Mouse (Mus musculus) forelimb bud, embryonic 11.5 days (tissue): Measurements from ENCODE around the gene Cfap54.

Experiments
- DNase-seq: peaks from one replicate; pipeline ENCODE4 v3.0.0-alpha.2; 2012; ENCODE audit warnings: low read depth, low spot score

Cfap54 gene

DNA sequence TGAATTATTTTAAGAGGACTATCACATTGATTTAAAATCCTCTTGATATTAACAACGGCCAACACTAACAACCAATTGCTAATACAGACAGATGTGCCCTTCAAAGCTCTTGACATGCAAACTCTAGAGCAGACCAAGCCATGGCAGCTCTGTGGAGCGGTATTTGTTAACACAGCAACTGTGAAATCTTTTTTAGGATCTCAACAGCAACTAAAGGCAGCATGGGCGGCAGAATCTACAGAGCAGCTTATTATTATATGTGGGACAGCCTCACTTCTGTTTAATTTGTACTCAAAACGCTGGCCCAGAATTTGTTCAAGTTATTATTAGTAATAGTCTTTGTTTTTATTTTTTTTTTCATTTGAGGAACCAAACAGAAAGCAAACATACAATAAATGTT, 28.1 kb downstream of the Cfap54 start:
- no peak for DNase-seq

DNA sequence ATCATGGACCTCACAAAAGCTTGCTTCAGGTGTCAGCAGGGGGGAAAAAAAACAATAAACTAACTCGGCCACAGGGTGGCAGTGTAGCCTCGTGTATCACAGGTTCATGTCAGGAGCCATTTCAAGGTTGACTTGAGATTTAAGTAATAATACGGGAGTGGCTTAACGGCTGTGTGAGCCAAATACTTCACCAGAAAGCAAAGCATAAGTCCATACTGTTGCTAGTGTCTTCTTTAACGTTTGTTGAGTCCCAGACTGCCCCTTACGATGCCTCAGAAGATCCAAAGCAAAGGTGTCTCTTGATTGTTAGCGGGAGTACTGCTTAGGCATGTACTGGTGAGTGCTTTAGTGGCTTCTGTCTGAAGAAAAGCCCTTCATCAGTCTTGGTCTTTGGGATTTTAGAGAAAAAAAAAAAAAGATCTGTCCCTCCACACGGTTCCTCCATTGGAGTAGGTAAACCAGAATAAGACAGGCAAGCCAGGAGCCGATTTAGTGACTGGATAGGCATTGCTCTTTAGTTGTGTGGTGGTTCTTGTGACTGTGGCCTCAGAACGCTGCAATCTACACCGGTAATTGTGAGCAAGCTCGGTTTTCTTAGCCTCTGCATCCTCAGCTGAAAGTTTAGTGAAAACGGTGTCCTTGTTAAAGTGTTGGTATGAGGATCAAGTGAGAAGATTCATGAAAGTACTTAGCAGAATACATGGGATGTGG, 30.2 kb downstream of the Cfap54 start:
- DNase-seq, result peak; percentile 84

DNA sequence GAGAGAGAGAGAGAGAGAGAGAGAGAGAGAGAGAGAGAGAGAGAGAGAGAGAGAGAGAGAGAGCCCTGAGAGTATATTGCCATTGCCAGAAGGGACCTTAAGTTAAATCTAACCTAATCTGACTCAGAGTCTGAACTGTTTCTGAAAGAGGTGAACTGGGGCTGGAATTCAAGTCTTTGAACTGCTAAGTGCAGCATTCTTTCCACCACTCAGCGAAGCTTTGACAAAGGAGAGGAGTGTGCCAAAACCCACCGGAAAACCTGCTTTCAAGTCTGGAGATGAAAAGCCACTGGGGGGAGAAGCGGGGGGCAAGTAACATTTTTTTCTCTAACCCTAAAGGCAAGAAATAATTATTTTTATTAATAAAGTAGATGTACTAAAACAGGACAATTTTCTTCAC, 30.8 kb downstream of the Cfap54 start:
- DNase-seq, result no peak

DNA sequence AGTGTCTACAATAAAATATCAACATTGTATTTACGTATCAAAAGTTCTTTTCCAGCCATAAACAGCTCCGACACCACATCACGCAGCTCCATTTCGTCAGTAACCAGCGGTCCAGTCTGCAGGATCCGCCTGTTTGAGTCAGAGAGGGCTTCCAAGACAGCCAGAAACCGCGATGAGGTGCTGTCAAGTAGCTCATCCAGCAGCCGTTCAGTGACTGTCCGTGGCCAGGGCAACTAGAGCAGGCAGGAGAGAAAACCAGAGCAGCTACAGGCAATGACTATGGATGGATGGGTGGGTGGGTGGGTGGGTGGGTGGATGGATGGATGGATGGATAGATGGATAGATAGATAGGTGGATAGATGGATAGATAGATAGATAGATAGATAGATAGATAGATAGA, 38.2 kb downstream of the Cfap54 start:
- DNase-seq, result no peak

DNA sequence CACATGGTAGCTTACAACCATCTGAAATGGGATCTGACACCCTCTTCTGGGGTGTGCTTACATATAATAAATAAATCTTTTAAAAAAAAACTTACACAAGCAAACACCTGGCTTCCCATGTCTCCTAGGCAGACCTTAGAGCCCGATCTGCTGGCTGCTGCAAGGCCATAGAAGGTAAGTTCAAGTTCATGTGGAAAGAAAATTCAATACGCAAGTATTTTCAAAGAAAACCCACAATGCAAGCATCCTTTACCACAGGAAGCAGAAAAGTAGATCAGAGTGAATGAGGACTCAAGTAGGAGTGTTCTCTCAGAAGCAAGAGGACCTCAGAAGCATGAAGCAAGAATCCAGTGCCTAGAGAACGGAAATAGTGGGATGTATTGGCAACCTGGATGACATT, 39.6 kb downstream of the Cfap54 start:
- DNase-seq, result no peak

DNA sequence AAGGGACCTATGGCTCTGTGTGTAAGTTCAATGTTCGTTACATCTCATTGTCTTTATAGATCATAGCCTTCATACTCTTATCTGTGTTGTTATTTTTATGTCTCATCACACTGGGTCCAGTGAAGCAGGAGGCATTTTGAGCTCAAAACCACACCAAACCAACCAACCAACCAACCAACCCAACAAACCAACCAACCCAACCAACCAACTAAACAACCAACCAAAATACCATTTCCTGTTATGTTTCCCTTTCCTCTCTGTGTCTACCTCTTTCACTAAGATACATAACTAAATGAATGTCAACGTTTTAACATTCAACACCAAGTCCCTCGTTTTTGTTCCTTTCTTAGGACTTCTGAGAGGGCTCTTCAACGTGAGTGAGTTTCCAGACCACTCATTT, 40.0 kb downstream of the Cfap54 start:
- no peak for DNase-seq

DNA sequence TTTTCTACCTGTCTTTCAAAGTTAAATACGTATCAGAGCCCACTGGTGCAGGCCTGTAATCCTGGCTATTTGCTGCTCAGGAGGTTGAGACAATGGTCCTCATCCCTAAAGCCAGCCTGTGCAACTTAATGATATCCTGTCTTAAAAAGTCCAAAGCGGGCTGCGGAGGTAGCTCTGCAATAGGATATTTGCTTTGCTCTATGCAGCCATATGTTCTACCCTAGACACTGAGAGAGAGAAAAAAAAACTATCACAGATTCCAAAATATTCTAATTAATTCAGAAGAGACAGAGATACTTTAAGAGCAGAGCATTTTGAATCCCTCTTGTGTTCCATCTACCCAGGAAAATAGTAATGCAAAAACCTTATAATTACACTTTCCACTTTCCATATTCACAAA, 44.9 kb downstream of the Cfap54 start:
- no peak for DNase-seq

DNA sequence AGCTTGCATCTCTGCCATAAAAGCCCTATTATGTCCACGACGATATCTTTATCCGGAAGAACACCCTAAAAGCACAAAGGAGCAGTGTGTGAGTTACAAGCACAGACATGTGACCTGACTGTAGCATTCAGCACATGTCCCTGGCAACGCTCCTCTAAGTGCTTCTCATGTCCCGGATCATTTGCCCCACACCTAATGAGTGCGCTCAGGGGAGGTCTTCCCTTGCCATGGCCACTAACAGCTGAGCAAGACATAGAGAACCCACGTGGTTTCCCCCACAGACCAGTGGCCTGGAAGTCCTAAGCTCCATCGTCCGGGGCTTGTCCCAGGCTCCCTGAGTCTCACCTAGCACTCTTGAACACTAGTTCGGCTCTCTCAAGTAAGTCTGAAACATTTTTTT, 45.9 kb downstream of the Cfap54 start:
- DNase-seq, result no peak

DNA sequence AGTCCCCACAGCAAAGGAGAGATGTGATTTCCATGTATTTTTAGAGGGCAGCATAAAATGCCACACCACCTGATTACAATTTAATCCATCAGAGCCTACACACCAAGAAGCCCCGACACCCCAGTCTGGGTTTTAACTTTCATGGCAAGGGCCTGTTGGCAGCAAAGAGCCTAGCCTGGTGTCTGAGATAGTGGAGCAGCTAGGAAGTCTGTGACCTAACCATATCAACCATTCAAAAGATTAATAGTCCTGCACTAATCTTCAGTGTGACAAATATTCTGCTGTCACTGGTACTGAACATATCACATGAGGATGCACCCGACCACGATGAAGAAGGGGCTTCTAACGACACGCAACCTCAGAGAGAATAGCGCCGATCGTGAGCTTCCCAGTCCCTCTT, 58.1 kb downstream of the Cfap54 start:
- no peak for DNase-seq

DNA sequence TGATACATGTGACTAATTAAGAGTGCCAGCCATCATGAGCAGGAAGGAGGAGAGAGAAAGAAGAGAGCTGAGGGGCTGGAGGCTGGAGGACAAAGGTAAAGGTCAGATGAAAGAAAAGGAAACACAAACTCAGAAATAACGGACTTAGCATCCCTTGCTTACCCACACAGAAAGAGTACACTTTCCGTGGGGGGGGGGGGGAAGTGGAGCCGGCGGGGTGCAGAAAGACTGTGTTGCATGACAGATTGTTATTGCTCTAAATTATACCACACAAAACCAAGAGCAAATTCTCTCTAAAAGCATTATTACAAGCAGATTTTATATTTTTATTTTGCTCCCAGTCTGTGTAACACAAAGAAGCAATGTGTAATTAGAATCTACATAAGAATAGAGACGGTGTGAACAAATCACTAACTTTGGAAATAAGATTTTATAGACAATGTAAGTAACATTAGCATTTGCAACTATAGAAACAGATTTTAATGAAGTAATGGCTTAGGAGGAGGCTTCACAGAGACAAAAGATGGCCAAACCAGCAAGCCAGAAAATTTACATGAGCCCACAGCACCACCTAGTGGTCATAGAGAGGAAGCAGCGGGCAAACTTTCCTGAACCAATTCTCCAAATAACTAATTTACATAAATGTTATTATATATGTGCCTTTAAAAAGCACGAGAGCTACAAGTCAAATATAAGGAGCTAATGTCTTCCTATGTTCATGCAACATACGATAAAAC, 67.2 kb downstream of the Cfap54 start:
- DNase-seq, result peak; percentile 69

DNA sequence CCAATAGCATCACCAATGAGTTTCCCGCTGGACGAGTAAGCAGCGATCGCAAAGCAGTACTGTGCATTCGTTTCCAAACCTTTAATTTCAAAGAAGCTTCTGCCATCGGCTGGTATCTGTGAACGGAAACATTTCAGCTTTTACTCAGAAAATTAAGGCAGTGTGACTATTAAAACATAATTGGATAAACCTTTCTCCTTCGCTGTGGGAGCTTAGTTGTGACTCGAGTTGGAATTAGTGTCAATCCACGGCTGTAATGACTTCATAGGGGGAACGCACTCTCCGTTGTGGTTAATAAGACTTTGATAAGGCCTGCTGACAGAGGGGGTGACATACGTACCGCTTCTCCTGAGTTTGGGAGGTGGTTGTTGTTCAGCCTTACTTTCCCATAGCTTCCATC, 70.3 kb downstream of the Cfap54 start:
- no peak for DNase-seq

DNA sequence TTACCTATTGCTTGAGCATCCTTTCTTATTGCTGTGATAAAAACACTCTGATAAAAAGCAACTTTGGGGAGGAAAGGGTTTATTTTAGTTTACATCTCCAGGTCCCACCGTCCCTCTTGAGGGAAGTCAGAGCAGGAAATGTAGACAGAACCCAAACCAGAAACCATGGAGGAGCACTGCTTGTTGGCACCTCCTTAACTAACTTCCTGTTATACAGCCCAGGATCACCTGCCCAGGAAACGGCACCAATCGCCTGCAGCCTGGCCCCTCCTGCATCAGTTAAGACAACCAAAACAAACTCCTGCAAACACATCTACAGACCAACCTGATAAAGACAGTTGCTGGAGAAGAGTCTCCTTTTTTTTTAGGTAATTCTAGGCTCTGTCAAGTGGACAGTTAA, 74.4 kb downstream of the Cfap54 start:
- DNase-seq, result no peak

DNA sequence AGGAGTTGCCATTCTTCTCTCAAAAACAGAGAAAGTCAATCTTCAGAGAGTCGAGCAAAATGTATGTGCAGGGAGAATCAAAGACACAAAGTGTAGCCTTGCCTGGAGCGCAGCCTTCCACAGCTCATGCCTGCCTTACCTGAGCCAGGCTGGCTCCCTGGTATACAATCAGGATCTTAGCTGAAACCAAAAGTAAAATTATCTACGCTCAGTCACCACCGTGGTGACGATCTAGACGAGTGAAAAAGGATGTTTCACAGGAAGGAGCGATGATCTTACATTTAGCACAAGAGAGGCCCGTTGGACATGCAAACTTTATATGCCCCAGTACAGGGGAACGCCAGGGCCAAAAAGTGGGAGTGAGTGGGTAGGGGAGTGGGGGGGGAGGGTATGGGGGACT, 75.0 kb downstream of the Cfap54 start:
- DNase-seq, result no peak

DNA sequence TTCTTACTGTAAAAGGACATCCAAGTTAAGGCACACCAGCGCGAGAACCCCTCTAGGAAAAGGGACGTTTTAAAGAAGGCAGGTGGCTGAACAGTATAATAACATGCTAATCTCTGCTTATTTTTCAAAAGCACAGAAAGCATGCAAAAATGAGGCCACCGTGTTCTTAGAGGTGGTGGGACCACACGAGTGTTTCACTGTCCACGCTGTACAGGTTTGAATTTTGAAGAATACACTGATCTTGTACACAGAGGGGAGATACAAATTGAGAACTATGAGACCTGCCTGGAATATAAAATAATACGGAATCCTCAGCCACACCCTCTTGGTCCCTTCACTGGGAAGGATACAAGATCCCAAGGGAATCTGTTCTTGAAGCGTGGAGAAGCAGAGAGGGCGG, 82.9 kb downstream of the Cfap54 start:
- no peak for DNase-seq

DNA sequence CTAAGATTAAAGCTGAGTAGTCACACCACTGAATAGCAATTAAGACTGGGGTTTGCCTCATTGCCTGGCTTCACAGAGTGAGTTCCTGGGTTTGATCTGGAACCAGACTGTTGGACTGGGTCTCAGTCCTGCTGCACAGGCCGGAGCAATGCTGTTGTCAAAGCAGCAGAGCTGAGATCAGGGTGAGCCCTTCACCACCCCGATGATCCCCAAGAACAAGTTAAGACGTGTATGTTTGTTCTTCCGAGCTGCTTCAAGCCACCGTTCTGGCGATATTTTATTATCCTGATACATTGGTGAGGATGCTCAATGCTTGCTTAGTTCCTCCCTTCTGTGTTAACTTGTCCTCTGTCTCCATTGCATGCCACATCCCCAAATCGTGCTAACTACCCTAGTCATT, 86.2 kb downstream of the Cfap54 start:
- no peak for DNase-seq

DNA sequence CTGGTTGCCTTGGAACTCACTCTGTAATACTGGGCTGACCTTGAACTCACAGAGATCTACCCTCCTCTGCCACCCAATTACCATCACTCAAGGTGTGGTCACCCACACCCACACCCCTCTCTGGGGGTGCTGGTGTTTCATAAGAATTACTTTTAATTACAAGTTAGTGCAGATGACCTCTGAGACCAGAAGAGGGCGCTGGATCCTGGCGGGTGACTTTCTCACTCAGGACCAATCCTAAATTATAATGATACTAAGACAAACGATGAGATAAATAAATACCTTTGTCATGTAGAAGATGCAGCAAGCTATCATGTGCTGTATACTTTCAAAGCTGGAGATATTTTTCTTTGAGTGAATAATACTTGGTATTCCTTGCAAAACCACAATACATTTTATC, 87.1 kb downstream of the Cfap54 start:
- no peak for DNase-seq

DNA sequence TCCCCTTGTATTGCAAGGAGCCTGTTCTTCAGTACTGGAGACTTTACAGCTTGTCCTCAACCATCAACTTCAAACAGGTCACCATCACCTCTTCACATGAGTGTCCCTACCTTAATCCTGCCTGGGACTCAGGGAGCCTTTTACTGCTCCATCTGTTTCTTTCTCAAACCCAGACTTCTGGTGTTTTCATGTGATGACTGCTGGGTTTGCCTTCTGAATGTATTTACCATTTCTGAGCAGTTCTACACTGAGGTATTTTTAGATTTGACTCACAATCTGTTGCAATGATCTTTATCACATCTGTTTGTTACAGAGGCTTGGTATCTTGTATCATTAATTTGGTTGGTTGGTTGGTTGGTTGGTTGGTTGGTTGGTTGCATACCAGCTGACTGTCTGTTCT, 88.9 kb downstream of the Cfap54 start:
- DNase-seq, result no peak

DNA sequence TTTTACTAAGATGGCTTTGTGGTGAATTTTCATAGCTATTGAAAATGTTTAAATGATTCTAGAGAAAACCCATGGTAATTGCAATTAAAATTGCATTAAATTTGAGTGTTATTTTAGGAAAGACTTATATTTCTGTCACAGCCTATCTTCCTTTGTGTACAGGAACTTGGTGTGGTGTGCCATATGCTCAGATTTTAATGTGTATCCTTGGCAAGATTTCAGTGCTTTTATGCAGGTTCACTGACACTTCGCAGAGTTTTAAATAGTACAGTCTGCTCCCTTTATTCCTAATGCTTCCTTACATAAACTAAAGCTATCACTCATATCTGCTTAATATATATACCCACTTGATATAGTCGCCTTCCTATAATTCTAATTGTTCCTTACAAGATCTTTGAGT, 90.8 kb downstream of the Cfap54 start:
- DNase-seq, result no peak

DNA sequence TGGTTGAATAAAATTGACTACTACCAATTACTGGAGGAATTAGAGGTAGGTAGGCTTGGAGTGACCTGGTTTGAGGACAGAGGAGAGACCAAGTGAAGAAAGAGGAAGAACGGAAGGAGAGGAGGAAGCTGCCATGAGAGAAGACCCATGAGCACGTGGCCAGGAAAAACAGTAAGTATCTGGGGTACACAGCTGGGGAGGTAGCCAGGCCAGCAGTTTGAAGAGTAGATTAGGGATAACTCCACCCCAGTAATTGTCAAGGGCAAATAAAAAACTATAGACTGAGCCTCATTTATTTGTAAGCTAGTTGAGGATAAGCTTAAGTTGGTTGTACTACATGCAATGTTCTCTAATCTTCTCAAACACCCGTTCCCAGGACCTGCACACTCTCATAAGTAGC, 116.3 kb downstream of the Cfap54 start:
- no peak for DNase-seq

DNA sequence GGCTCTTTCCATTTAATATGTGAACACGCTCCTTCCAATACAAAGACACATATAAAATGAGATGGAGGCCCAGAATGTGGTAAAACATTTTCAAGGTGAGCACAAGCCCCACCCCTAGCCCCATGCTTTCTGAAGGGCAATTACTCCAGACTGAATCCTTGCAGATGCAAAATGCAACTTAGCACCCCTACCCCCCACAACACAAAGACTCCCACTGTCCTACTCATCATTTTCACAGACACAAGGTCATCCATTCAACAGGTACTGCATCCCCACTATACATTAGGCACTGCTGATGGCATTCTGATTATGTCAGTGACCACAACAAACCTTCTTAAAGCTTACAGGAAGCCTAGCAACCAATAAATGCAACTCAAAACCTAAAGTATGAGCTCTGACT, 131.4 kb downstream of the Cfap54 start:
- DNase-seq, result no peak

DNA sequence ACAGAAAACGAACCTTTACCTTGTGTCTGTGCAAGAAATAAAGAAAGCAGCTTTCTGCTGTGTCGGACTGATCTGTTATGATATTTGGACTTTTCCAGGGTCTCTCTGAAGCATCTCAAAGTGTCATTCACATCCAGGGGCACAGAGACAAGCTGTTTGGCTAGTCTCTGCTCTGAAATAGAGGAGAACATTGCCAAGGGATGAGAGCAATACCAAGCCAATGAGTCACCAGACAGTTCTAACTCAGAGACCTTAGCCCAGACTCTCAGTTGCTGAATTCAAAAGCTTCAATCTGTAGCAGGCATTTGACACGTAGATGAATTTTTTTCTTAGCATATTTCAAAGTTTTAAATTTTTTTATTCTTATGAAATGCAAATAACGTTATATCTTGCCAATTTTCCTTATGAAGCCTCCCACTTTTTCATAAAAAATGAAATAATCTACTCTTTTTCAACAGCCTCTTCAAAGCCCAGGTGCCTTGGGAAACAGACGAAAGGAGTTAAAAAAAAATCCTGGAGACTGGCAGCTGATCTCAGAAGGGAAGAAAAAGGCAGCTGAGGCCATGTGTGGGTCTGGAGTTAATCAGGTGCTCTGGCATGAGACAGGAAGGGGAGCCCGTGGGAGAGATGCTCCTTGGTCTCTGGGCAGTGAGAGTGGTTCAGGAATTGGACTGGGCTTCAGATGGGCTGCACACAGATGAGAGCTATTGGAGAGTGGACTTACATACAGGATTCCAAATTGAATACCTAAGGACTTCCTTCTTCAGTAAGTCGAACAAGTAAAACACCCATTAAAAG, 138.4 kb downstream of the Cfap54 start:
- peak; percentile 26 for DNase-seq

DNA sequence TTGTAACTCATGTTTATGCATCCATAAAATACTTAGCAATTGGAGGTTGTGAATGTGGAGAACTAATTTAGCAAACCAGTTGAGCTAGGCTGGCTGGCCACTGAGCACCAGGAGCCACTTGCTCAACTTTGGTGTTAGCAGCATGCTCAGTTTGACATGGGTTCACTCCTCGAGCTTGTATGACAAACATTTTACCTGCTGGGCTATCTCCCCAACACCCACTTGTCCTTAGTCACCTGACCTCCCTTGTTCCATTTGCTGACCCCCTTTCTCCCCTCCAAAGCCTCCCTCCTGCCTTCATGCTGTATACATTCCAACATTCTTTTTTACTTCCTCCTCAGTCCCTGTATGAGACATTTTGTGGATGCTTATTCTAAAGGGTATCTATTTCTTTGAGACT, 139.8 kb downstream of the Cfap54 start:
- no peak for DNase-seq
